Mouse (Mus musculus): ENCODE data around the gene Ttyh1. TPM values are rescaled to one million over a fixed set of nuclear protein-coding genes. Genes with fewer than 3 reads are reported as not detected.
"Not testable (repeated sequence)": the region's sequence is repeated elsewhere in the genome, so short reads cannot be mapped to it uniquely, and the experiment has no call there.

Ttyh1 gene
- polyA plus RNA-seq, 1 experiment from 2014 or later: 3.2 TPM

DNA sequence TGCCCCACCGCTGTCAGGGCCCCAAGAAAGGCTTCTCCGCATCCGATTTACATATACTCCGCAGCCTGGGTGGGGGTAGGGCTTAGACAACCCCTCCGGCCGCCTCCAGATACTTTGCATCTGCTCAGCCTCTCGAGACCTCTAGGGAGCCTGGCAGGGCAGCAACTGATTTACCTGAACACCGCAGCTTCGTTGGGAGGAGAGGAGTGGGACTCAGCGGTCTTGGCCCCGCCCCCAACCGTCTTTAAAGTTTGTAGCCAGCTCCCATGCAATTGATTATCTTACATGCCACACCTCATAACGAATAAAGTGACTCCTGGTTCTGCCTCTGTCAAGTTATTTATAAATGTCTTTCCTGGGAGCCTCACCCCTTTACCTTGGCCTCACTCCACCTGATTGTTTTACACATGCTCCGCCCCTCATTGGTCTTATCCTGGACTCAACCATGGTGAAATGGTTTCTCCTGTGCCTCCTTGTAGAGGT lies 30.9 kb downstream of the Ttyh1 start, which contains the start of gene Leng9:
TSS of gene Leng9 (minus strand) at position 316 of the 483 bp plus-strand sequence.
- H3K9me3 ChIP-seq (ENCODE audit: low read length): no peaks in the 10 kb centered on the region
- H3K4me1 ChIP-seq (ENCODE audit: insufficient read depth): peaks cover 26% of the 10 kb centered on the region
- H3K27ac ChIP-seq (ENCODE audit: low read depth): peak within 1 kb of the TSS; percentile 97
- peaks cover 28% of the 10 kb centered on the region for H3K36me3 ChIP-seq (replicated peaks; ENCODE audit: insufficient read depth, low read length)
- WGBS (ENCODE audit: insufficient replicate concordance): 2% methylated on average over 14 of the region's 14 CpGs
- H3K4me3 ChIP-seq (ENCODE audit: low read depth, low read length): peak within 1 kb of the TSS; percentile 82
- peak; percentile 54 for DNase-seq
- peak within 1 kb of the TSS; percentile 98 for H3K4me2 ChIP-seq (ENCODE audit: low read depth, low read length)
- TF ChIP-seq EP300 (IDR thresholded peaks at IDR 0.05; ENCODE audit: low read depth) (no peak), CTCF (IDR thresholded peaks at IDR 0.05; ENCODE audit: low read depth) (no peak)
- 0 out of 2 replicates have a peak, but pooled peaks cover 3% of the 10 kb centered on the region for H3K27me3 ChIP-seq (ENCODE audit: insufficient read depth, low read length)
- peak within 1 kb of the TSS; percentile 86 for H3K9ac ChIP-seq (replicated peaks)
- peak; percentile 37 for ATAC-seq

DNA sequence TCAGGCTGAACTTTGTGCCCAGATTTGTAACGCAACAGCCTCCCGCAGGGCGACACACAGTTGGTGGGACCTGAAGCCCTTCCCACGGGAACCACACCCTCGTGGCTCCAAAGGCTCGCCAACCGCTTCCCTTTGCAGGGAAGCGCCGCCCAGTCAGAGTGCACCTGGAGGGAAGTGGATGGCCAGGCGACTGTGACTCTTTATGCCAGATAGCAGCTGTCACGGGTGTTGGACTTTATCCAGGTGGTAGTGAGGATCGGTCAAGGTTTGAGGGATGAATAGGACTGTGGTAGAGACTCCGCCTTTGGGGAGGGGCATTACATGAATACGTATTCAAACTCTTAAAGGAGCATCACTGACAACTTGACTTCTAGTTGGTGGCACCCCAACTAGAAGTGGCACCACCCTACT lies 31.6 kb downstream of the Ttyh1 start:
- Histone ChIP-seq H3K4me3 (ENCODE audit: low read depth, low read length) (peak overlapping the region; percentile 82), H3K9me3 (ENCODE audit: low read length) (no peaks in the 10 kb centered on the region), H3K4me2 (ENCODE audit: low read depth, low read length) (peak overlapping the region; percentile 98), H3K9ac (replicated peaks) (peak overlapping the region; percentile 86; the same call in 1 of the 2 replicates), H3K36me3 (replicated peaks; ENCODE audit: insufficient read depth, low read length) (peaks cover 21% of the 10 kb centered on the region), H3K4me1 (ENCODE audit: insufficient read depth) (peaks cover 26% of the 10 kb centered on the region), H3K27me3 (ENCODE audit: insufficient read depth, low read length) (0 out of 2 replicates have a peak, but pooled peaks cover 3% of the 10 kb centered on the region), H3K27ac (ENCODE audit: low read depth) (peak overlapping the region; percentile 97)
- WGBS (ENCODE audit: insufficient replicate concordance): 8% methylated on average over 14 of the region's 14 CpGs
- peak; percentile 87 for ATAC-seq
- DNase-seq: peak; percentile 83
- TF ChIP-seq EP300 (IDR thresholded peaks at IDR 0.05; ENCODE audit: low read depth) (peak; percentile 38; the same call in 1 of the 2 replicates), CTCF (IDR thresholded peaks at IDR 0.05; ENCODE audit: low read depth) (no peak)

DNA sequence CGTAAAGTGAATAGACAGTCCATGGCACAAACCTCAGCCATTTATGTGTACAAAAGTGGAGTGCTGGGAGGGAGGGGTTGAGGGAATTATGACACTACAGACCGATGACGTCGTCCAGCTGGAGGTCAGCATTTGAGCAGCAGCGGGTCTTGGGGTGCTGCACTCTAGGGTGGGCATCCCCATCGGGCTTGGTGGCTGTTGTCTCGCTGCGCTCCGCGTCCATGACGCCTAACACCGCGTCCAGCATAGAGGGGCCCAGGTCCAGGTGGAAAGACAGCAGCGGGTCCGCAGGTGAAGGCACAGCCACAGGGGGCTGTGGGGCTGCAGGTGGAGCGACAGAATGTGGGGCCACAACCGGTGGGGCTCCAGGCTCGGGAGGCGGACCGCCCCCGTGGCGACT lies 32.0 kb downstream of the Ttyh1 start:
- peak overlapping the region; percentile 82 for H3K4me3 ChIP-seq (ENCODE audit: low read depth, low read length)
- 0 out of 2 replicates have a peak, but pooled peaks cover 3% of the 10 kb centered on the region for H3K27me3 ChIP-seq (ENCODE audit: insufficient read depth, low read length)
- H3K4me2 ChIP-seq (ENCODE audit: low read depth, low read length): peak overlapping the region; percentile 98
- peak; percentile 27 for DNase-seq
- ATAC-seq: peak; percentile 5; the same call in 1 of the 2 replicates
- H3K4me1 ChIP-seq (ENCODE audit: insufficient read depth): peaks cover 26% of the 10 kb centered on the region
- WGBS (ENCODE audit: insufficient replicate concordance): 19% methylated on average over 22 of the region's 22 CpGs
- no peak for TF ChIP-seq CTCF (IDR thresholded peaks at IDR 0.05; ENCODE audit: low read depth)
- TF ChIP-seq EP300 (IDR thresholded peaks at IDR 0.05; ENCODE audit: low read depth): no peak
- peak overlapping the region; percentile 36; the same call in 1 of the 2 replicates for H3K9ac ChIP-seq (replicated peaks)
- H3K36me3 ChIP-seq (replicated peaks; ENCODE audit: insufficient read depth, low read length): peaks cover 17% of the 10 kb centered on the region
- H3K27ac ChIP-seq (ENCODE audit: low read depth): peak overlapping the region; percentile 97
- no peaks in the 10 kb centered on the region for H3K9me3 ChIP-seq (ENCODE audit: low read length)

DNA sequence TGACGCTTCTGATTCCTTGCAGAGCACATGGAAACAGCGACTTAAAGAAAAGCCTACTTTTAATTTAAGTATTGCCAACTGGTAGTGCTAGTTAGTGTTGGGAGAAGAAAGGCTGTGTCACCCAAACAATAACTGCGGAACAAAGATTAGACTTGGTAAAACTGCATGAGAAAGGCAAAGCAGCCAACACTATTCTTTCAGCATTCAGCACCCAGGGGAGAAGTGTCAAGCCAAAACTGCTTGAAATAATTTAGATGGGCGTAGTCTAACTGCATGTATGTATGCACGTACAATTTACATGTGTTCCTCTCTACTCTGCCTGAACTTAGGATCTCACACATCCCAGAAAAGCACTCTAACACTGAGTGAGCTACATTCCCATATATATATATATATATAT lies 35.1 kb downstream of the Ttyh1 start:
- Histone ChIP-seq H3K4me3 (ENCODE audit: low read depth, low read length) (no peak overlapping the region), H3K27me3 (ENCODE audit: insufficient read depth, low read length) (0 out of 2 replicates have a peak, but pooled peaks cover 3% of the 10 kb centered on the region), H3K4me1 (ENCODE audit: insufficient read depth) (peaks cover 16% of the 10 kb centered on the region; the same call in 1 of the 2 replicates), H3K36me3 (replicated peaks; ENCODE audit: insufficient read depth, low read length) (no peaks in the 10 kb centered on the region), H3K9ac (replicated peaks) (no peak overlapping the region), H3K9me3 (ENCODE audit: low read length) (no peaks in the 10 kb centered on the region), H3K27ac (ENCODE audit: low read depth) (no peak overlapping the region), H3K4me2 (ENCODE audit: low read depth, low read length) (no peak overlapping the region)
- TF ChIP-seq CTCF (IDR thresholded peaks at IDR 0.05; ENCODE audit: low read depth) (no peak), EP300 (IDR thresholded peaks at IDR 0.05; ENCODE audit: low read depth) (no peak)
- ATAC-seq (no peak), DNase-seq (peak; percentile 1)
- WGBS (ENCODE audit: insufficient replicate concordance): 71% methylated on average over 5 of the region's 5 CpGs

DNA sequence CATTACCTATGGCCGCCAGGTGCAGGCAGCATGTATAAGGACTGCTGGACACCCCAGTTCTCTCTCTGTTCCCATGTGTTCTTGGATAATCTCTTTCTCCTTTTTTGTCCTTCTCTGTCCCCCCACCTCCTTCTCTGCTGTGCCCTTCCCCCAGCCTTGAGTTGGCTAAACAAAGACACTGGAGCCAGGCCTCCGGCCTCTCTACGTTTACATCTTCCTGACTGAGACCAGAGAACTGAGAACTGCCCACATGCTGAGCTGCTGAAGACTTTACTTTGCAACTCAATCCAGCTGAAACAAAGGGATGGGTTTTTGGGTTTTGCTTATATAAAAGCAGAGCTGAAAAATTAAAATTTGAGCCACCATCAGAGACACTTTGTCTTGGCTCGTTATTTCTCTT lies 35.8 kb downstream of the Ttyh1 start:
- Histone ChIP-seq H3K9me3 (ENCODE audit: low read length) (no peaks in the 10 kb centered on the region), H3K4me2 (ENCODE audit: low read depth, low read length) (no peak overlapping the region), H3K4me3 (ENCODE audit: low read depth, low read length) (no peak overlapping the region), H3K27ac (ENCODE audit: low read depth) (no peak overlapping the region), H3K4me1 (ENCODE audit: insufficient read depth) (peaks cover 14% of the 10 kb centered on the region; the same call in 1 of the 2 replicates), H3K9ac (replicated peaks) (no peak overlapping the region), H3K36me3 (replicated peaks; ENCODE audit: insufficient read depth, low read length) (no peaks in the 10 kb centered on the region), H3K27me3 (ENCODE audit: insufficient read depth, low read length) (0 out of 2 replicates have a peak, but pooled peaks cover 3% of the 10 kb centered on the region)
- ATAC-seq (no peak), DNase-seq (no peak)
- WGBS (ENCODE audit: insufficient replicate concordance): 68% methylated on average over 4 of the region's 4 CpGs
- no peak for TF ChIP-seq EP300 (IDR thresholded peaks at IDR 0.05; ENCODE audit: low read depth)
- TF ChIP-seq CTCF (IDR thresholded peaks at IDR 0.05; ENCODE audit: low read depth): no peak

DNA sequence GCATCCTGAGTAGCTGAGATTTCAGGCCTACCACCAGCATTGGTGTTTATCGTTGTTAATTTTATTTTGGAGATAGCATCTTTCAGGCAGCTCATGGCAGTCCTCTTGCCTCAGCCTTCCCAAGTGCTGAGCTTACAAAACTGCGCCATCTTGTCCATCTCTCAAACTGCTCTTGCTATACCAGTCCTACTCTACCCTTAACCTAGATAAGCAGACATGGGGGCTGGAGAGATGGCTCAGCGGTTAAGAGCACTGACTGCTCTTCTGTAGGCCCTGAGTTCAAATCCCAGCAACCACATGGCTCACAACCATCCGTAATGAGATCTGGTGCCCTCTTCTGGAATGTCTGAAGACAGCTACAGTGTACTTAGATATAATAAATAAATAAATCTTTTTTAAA lies 42.4 kb downstream of the Ttyh1 start:
- H3K27me3 ChIP-seq (ENCODE audit: insufficient read depth, low read length); H3K9me3 ChIP-seq (ENCODE audit: low read length); DNase-seq; H3K4me2 ChIP-seq (ENCODE audit: low read depth, low read length); H3K36me3 ChIP-seq (replicated peaks; ENCODE audit: insufficient read depth, low read length); H3K4me1 ChIP-seq (ENCODE audit: insufficient read depth); H3K9ac ChIP-seq (replicated peaks); H3K4me3 ChIP-seq (ENCODE audit: low read depth, low read length); H3K27ac ChIP-seq (ENCODE audit: low read depth); ATAC-seq: not testable (repeated sequence)
- WGBS (ENCODE audit: insufficient replicate concordance): 88% methylated on average over 4 of the region's 4 CpGs
